Comparison of ENCODE assay signal across 10 mouse cellular contexts in genomic region chr9:103623560-103624316, GRCm38 (mm10).
DNase-seq lines count a peak whose midpoint lies in the region; ATAC-seq and TF ChIP-seq lines count a peak whose summit lies in the region.
"Had no signal": no experiment of that assay in that cellular context is flagged by ENCODE, and none has a peak within 500 bp of the region (broad histone marks: within the 10 kb centered on the region; RNA-seq: fewer than 3 reads in every experiment).

No protein-coding gene starts in this region.

- no peaks in the 10 kb centered on the region for H3K27me3 ChIP-seq in forebrain, postnatal 0 days (ENCODE audit: insufficient read depth, low read length)
- H3K27me3 ChIP-seq in forebrain, embryonic 13.5 days, result no peaks in the 10 kb centered on the region

- H3K9me3 ChIP-seq in forebrain, postnatal 0 days (ENCODE audit: low read length), result no peaks in the 10 kb centered on the region
- no peaks in the 10 kb centered on the region for H3K9me3 ChIP-seq in forebrain, embryonic 13.5 days (replicated peaks)
- H3K9me3 ChIP-seq: midbrain, embryonic 10.5 days had no signal

- WGBS in forebrain, postnatal 0 days, result 74% methylated on average over 19 of the region's 19 CpGs
- WGBS in forebrain, embryonic 13.5 days, result 78% methylated on average over 19 of the region's 19 CpGs

- H3K4me1 ChIP-seq in forebrain, postnatal 0 days (ENCODE audit: insufficient read depth), result no peaks in the 10 kb centered on the region; the same call in 1 of the 2 replicates
- peaks cover 10% of the 10 kb centered on the region for H3K4me1 ChIP-seq in forebrain, embryonic 13.5 days

- peak; percentile 40; the same call in 1 of the 2 replicates for ATAC-seq in forebrain, postnatal 0 days
- ATAC-seq in forebrain, embryonic 13.5 days, result no peak

- no peak overlapping the region for H3K4me2 ChIP-seq in forebrain, postnatal 0 days (ENCODE audit: low read depth)
- no peak overlapping the region for H3K4me2 ChIP-seq in forebrain, embryonic 13.5 days

- H3K9ac ChIP-seq in forebrain, postnatal 0 days, result no peak overlapping the region
- H3K9ac ChIP-seq in forebrain, embryonic 13.5 days, result no peak overlapping the region
- H3K9ac ChIP-seq: liver, embryonic 14.5 days had no signal

- no peaks in the 10 kb centered on the region for H3K36me3 ChIP-seq in forebrain, postnatal 0 days (ENCODE audit: insufficient read depth)
- no peaks in the 10 kb centered on the region for H3K36me3 ChIP-seq in forebrain, embryonic 13.5 days (ENCODE audit: poor library complexity, severe bottlenecking)
- H3K36me3 ChIP-seq: midbrain, embryonic 10.5 days had no signal

- no peak for TF ChIP-seq CTCF in forebrain, postnatal 0 days (IDR thresholded peaks at IDR 0.05; ENCODE audit: low read depth)

- H3K27ac ChIP-seq in forebrain, postnatal 0 days (ENCODE audit: low read depth, low read length), result no peak overlapping the region
- H3K27ac ChIP-seq in forebrain, embryonic 13.5 days, result no peak overlapping the region
- H3K27ac ChIP-seq: liver, embryonic 14.5 days; midbrain, embryonic 10.5 days had no signal

- peak; percentile 31 for DNase-seq in forebrain, postnatal 0 days
- peak; percentile 74 for DNase-seq in right cerebral cortex, adult 18-20 months
- no peak for DNase-seq in right cerebral cortex, postnatal 4 days
- peak; percentile 59 to 65 for DNase-seq in left cerebral cortex, adult 18-20 months (ENCODE audit: low spot score in 2 of 2)
- DNase-seq in telencephalon, adult 2 months (ENCODE audit: low read depth, low spot score), result peak; percentile 68
- no peak for DNase-seq in yolk sac, embryonic 10.5 days (ENCODE audit: low spot score)
- DNase-seq in adrenal gland, postnatal 14 days, result no peak

- no peak overlapping the region for H3K4me3 ChIP-seq in forebrain, postnatal 0 days (ENCODE audit: low read depth, low read length)
- H3K4me3 ChIP-seq in forebrain, embryonic 13.5 days, result no peak overlapping the region
- H3K4me3 ChIP-seq: midbrain, embryonic 10.5 days had no signal

Comparison
In these comparisons a context has a peak if more than half of its experiments do, and no peak if none do; other contexts are left out.
1. DNase-seq: peak in forebrain, postnatal 0 days (single experiment), right cerebral cortex, adult 18-20 months (single experiment), left cerebral cortex, adult 18-20 months (2 of 2) and telencephalon, adult 2 months (single experiment); none in right cerebral cortex, postnatal 4 days (single experiment), yolk sac, embryonic 10.5 days (single experiment) and adrenal gland, postnatal 14 days (single experiment).